Mouse (Mus musculus): ENCODE results near the gene Mthfd1l.

Mthfd1l gene

DNA sequence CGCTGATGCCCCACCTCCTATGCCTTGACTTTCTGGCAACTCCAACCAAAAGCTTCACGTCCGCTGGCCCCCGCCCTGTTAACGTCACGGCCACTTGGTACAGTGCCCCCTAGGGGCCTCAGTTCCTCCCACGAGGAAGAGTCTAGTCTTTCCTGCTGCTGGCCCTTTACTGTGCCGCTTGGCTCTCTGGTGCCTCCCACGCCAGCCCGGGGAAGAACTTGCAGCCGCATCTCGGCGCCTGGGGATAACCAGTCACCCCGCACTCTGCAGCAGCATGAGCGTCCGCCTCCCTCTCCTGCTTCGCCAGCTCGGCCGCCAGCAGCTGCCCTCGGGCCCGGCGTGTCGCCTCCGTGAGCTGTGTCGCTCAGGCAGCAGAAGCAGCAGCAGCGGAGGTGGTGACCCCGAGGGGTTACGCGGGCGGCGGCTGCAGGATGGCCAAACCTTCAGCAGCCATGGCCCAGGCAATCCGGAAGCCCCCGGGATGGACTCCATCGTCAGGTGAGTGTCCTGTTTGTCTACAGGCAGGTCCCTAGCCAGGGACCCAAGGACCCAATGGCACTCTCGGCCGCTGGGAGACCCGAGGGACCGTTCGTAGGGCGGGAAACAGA is at the start of gene Mthfd1l:
Mthfd1l (plus strand) TSS at position 138 of the 608 bp plus-strand sequence.
- peak; percentile 94 for DNase-seq (ENCODE audit: low read depth)

DNA sequence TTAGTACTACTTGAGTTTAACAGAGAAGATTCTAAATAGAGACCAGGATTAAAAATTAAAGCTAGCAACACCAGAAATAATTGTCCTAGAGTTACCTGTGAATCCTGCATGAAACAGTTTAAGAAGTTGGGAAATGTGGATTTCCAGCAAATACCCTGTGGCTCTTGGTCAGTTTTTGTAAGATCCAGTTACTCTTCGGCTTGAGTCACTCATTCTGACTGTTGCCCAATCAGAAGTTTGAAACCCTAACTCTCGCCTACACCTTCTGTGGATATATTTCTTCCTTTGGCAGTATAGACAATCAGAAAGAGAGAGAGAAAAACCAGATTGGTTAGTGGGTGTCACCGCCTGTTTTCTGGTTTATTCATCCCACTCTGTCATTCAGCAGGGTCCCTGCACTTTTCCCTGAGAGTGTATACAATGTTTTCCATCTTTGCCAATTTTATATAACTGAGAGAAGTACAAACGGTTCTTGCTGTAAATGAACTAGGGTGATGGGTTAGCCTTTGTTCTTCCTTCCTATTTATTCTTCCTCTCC is 44.8 kb upstream of the Mthfd1l start:
- no peak for DNase-seq (ENCODE audit: low read depth)

DNA sequence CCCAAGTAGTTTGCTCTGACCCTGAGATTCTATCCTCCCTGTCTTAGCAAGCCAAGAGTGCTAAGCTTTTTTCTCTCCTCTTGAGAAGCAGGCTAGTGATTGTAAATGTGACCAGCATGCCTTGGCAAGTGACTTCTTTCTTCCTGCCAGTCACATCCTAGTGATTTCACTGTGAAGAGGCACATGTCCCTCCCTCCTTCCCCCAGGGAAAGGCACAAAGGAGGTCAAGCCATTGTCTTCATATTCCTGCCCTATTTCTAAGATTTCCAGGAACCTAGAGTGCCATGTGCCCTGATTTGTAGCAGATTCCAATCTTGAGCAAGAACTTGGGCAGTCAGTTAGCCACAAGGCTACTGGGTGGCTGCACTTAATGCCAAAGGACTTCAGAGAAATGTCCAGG is 41.1 kb upstream of the Mthfd1l start:
- no peak for DNase-seq (ENCODE audit: low read depth)

DNA sequence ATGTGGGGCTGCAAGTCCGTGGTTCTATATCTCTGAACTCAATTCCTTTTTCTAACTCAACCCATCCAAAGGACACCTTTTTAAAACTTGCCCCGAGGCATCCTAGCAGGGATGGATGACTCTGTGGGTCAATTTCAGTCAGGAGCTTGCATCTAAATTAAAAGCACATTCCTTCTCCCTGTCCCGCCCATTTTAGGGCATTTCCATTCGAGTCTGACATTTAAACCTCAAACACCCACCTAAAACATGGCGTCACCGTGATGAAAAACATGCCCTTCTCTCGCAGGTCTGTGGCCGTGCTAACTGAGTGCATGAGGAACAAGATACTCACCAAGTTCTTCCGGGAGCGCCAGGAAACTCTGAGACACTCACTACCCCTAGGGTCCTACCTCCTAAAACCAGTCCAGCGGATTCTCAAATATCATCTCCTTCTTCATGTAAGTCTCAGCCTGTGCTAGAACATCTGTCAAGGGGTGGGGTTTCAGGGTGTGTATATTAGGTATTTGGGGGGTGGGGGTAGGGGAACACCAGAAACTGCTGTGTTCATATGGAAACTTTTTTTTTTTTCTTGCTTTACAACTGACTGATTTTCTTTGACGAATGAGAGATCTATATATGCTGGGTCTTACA is 39.5 kb upstream of the Mthfd1l start:
- no peak for DNase-seq (ENCODE audit: low read depth)

DNA sequence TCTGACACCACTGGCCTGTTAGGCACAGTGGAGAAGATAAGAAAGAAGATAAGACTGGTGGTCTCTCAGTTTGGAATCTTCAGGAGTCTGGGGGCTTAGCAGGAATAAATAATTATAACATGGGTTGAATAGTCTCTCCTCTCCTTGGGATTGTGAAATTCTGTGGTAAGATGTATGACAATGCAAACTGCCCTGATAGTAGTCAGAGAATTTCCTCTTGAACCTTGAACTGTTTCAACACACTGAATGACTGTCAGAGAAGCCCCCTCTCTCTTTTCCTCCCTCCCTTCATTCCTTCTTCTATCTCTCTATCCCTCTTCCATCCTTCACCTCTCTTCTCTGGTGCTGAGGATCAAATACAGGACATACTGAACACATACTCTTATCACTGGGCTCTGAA is 36.1 kb upstream of the Mthfd1l start:
- DNase-seq (ENCODE audit: low read depth) = no peak

DNA sequence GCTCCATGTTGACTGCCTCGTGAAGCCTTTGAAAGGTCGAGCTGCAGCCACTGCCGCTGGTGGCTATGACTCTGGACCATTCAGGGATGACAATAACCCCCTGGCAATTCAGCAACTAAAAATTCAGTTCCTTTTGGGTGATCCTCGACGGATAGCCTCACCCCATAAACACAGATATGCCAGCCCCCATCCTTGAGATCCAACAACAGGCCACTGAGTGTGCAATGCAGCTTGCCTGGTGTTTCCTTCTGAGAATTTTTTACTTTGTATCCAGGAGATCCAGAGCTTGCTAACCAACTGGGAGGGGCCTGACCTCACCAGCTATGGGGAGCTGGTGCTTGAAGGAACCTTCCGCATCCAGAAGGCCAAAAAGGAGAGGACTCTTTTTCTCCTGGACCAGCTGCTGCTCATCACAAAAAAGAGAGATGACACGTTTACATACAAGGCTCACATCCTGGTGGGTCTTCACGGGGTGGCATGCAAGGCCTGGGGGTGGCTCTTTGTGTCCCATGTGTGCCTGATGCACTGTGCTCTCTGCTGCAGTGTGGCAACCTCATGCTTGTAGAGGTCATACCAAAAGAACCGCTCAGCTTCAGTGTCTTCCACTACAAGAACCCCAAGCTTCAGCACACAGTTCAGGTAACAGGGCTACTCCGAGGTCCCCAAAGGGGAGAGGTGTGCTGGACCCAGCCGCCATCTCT is 32.9 kb upstream of the Mthfd1l start:
- no peak for DNase-seq (ENCODE audit: low read depth)

DNA sequence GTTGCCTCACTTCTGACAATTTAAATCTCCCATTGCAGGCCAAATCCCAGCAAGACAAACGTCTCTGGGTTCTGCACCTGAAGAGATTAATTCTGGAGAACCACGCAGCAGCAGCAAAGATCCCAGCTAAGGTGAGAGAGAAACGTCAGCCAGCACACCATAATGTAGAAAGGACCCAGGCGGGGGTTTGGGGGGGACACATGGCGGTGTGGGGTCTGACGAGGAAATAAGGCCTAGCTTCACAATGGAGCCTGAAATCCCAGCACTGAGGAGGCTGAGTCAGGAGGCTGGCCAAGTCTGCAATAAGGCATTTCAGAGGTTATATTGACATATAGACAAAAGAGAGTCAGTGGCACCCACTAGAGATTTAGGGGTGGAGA is 32.3 kb upstream of the Mthfd1l start:
- no peak for DNase-seq (ENCODE audit: low read depth)

DNA sequence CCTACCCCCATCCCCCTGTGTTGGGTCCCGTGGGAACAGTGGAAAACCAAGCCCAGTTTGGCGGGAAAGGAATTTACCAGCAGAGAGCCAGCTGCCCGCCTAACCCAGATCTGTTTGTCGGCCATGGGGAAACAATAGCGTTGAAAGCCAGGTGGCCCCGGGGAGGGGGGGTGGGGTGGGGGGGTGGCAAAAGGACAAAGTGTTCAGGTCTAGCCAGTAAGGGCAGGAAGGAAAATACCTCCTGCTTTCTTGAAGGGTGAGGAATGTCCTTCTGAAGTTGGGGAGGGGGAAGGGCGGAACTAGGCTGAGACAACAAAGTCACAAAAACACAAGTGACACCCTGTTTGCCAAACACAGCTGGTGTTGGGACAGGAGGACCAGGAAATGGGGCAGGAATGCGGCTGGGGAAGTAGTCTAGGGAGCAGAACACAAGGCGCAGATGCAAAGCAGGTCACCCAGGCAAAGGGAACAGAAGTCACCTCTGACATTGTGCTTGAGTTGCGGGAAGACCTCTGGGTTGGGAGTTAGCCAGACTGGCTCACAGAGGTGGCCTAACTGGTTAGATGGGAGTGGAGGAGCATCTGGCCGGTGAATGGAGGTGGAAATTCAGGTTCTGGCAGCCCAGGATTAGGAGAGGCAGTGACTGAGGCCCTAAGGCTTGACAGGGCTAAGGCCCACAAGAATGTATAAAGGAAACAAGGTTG is 31.7 kb upstream of the Mthfd1l start:
- DNase-seq (ENCODE audit: low read depth) = no peak

DNA sequence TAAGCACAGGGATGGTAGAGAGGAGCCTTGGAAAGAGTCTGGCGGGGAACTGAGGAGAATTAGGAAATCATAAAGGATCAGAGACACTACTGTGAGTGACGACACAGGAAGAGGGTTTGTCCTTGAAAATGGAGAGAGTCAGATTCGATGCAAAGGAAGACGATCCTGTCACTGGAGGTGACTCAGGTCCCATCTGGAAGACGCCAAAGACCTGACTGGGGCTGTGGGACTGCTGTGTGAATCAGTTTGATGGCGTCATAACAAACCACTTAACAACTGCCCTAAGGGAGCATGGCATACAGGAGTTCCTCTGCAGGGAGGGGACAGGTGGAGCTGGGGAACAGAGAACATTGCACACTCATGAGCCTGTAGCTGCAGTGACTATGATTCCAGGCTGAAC is 30.6 kb upstream of the Mthfd1l start:
- no peak for DNase-seq (ENCODE audit: low read depth)

DNA sequence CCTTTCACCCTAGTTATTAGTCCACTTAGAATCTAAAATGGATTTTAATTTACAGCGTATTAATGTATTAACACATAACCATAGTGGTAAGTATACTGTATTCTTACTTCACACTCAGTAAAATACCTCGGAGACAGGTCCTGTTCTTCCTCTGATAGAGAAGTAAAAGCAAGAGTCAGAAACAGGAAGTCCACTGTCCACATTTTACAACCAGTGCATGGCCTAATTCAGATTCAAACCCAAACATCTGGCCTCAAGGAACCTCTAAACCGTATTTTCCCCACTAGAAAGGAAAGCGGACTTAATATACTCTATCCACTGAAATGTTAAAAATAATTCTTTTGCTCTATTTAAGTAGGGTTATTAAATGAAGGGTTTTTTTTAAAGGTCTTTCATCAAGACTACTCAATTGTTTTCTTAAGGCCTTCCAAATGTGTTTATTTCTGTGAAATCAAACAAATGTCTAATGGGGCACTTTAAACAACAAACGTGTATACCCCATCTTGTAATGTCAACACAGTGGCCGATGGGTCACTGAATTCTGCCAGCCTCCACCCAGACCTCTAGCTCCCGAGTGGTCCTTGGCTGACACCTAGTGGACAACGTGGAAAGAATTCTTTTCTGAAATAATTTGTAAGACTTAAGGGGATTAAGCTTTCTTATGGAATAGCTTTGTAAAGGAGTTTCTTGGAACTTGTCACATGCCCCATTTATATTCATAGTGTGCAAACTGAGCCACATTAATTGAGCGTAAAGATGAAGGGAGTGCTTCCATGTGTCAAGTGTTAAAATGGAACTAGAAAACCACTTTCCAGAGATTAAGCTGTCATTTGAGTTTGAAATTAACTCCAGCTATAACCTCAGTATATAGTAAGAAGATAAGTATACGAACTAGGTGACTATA is 29.2 kb upstream of the Mthfd1l start:
- DNase-seq (ENCODE audit: low read depth) = peak; percentile 66

DNA sequence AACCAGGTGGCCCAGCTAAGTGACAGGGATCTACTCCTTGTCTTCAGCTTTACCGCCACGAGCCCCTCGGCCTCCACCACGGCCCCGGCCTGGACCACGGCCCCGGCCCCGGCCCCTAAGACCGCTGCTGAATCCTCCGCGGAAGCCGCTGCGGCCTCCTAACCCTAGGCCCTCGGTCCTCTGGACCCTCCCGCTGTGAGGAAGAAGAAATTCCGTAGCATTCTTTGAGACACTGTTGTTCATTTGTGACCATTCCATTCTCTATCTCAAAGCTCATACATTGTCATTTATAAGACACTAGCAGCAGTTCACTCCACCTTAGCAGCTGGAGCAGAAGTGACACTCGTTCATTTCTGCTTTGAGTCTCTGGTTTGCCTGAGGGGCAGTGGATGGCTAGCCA is 26.0 kb upstream of the Mthfd1l start:
- no peak for DNase-seq (ENCODE audit: low read depth)

DNA sequence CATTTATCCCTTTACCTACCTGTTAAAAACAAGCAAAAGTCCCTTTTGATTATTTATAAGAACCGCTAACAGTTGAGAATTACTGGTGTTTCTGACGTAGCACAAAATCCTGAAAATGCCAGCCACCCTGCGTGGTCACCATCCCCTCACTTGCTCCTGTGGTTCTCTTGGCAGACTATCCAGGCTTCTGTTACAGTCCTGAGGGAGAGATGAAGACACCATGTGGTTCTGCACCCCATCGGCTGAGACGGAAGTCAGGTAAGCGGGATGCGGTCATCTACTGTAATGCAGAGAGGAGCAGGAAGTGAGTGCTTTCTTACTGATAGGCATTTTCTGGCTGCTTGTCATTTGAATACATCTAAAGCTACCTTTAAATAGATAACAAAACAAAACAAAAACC is 25.6 kb upstream of the Mthfd1l start:
- no peak for DNase-seq (ENCODE audit: low read depth)

DNA sequence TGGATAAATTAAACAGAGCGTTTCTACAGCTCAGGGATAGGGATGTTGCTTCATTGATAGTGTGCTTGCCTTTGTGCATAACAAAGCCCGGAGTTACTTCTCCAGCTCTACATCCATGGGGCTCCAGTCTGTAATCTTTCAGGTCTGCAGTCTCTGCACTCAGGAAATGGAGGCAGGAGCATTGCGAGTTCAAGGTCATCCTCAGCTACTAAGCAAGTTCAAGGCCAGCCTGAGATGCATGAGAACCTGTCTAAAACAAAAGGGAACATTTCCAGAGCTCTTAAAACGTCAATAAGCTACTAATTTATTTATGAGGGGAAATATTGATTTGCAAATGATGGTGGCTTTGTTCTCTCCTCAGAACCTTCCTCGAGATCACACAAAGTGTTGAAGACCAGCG is 23.6 kb upstream of the Mthfd1l start:
- DNase-seq (ENCODE audit: low read depth) = no peak

DNA sequence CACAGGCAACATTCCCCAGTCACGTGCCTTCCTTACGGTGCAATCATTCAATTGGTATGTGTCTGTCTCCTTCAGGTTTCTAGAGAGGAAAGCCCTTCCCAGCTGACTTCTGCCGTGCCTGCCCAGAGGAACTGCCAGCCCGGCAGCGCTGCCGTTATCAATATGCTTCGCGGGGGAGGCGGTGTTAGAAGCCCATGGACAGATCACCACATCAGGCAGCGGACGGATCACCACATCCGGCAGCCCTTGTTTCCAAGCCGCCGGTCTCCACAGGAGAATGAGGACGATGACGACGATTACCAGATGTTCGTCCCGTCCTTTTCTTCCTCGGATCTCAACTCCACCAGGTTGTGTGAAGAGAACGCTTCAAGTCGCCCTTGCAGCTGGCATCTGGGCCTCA is 16.4 kb upstream of the Mthfd1l start:
- no peak for DNase-seq (ENCODE audit: low read depth)

DNA sequence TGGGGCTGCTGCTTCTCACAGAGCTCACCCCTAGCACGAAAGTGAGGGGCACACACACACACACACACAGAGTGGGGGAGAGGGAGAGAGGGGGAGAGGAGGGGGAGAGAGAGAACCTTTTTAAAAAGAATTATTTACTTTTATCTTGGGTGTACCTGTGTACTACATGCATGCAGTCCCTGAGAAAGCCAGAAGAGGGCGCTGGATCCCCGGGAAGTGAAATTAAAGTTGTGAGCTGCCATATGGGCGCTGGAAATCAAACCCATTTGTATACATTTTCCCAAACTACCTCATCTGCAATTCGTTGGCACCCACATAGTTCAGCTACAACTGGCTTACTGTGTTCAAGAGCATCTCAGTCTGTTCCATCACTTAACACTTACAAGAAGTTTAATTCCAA is 14.3 kb upstream of the Mthfd1l start:
- DNase-seq (ENCODE audit: low read depth) = peak; percentile 38

DNA sequence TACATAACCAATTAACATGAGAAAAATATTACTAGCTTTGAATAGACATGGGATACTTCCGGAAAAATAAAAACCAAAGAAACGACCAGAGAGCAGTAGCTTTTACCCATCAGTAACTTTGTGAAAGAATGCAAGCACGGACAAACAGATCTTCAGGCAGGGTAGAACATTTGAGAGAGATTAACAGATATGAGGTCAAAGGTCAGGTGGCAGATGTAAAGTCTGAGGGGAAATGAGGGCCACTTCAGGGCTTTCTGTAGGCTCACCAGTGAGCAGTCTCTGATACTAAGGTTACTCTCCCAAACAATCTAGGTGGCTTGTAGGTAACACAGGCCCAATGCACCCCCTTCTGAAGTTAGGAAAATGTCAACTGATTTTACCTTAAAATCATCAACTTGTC is 3.9 kb upstream of the Mthfd1l start:
- DNase-seq (ENCODE audit: low read depth) = no peak

DNA sequence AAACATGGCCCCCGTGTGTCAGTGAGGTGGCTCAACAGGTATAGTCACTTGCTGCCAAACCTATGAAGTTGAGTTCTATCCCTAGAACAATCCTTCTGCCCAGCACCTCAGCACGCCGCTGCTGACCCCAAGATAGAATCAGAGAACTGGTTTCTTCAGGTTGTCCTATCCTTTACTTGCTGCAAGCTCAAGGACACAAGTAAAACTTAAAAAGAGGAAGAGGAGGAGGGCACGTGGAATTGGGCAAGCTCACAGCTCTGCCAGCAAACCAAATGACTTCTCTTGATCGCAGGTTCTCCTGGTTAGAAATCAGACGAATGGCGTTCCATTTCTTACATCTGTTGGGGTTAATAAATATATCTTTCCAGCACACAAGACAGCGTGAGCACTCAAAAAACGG is 681 bp upstream of the Mthfd1l start:
- DNase-seq (ENCODE audit: low read depth) = no peak

DNA sequence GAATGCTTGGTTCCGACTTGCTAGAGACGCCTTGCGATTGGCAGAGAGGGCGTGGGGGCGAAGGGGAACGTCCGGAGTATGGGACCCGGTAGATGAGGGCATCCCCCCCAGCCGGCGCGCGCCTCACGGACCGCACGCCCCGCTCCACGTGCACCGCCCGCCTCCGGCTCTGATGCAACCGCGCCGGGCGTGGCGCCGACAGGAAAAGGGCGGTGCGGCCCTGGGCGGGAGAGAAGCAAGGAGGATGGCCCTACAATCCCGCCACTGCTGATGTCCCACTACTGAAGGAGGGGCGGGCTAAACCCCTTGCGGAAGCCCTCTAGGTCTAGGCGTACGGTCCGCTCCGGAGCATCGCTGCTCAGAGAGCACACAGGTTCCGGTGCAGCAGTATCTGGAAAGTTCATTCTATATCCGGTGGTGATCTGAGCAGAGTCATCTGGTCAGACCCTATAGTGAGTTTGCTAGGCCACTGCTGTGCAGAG is 712 bp downstream of the Mthfd1l start:
- DNase-seq (ENCODE audit: low read depth) = peak; percentile 94

DNA sequence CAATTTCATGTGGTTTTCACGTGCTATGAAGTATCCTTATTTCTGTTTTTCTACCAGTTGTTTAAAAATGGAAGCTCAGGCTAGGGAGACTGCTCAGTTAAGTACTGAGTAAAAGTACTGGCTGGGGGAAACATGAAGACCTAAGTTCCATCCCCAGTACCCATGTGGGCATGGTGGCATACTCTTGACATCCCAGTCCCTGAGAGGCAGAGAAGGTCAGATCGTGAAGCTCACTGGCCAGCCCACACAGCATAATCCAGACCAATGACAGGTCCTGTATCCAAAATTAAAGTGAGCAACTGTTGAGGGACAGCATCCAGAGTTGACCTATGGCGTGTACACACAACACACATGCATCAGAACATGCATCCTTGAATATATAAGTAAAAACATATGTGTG is 1.5 kb downstream of the Mthfd1l start:
- no peak for DNase-seq (ENCODE audit: low read depth)

DNA sequence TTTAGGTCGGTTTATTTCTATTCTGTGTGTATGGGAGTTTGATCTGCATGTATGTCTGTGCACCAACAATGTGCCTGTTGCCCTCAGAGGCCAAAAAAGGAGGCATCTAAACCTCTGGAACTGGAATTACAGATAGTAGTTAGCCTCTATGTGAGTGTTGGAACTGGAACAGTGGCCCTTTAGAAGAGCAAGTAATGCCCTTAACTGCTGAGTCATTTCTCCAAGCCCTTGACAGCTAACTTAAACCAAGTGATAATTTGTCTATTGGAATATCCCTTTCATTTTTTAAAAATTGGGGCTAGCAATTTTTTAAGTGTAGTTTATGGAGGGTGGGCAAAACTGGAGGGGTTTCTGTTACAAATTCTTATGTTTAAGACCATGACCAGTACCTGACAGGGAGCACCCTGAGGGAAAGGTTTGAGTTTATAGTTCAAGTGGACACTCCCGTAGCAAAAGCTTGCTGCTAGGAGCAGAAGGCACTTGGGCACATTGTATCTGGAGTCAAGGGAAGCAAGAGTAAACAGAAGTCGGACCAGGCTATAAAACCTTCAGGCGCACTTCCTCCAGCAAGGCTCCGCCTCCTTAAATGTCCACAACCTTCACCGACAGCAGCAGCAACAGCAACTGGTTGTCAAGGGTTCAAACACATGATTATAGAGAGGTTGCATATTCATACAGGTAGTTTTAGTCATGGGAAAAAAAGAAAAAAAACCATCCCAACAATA is 3.1 kb downstream of the Mthfd1l start:
- no peak for DNase-seq (ENCODE audit: low read depth)

DNA sequence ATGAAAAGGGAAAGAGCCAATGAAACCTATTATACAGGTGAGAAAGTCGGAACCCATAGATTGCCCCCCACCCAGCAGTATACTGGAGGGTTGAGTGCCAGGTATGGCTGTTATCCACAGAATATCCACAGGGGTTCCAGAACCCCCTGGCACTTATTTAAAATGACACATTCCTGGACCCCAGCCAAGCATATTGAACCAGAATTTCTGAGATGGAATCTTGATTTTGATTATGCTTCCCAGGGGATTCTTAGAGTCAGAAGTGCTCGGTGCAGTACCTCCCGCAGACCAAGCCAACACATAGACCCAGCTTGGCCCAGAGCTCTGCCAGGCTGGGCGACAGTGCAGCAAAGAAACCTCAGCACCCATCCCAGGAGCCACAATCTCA is 3.7 kb downstream of the Mthfd1l start:
- no peak for DNase-seq (ENCODE audit: low read depth)

Measured in induced T-regulatory cell, adult 2 months (primary cell).